7 mouse cellular contexts compared by ENCODE assay signal in genomic region chr7:126587779-126588178, GRCm38 (mm10). TPM values are rescaled to one million over a fixed set of nuclear protein-coding genes. Genes with fewer than 3 reads are reported as not detected.
DNase-seq lines count a peak whose midpoint lies in the region; ATAC-seq lines count a peak whose summit lies in the region.

No protein-coding gene starts in this region.

- H3K4me1 ChIP-seq in embryonic facial prominence, embryonic 15.5 days, result peaks cover 2% of the 10 kb centered on the region
- H3K4me1 ChIP-seq in hindbrain, embryonic 11.5 days (replicated peaks; ENCODE audit: control insufficient read depth, insufficient read depth, low read length), result 0 out of 2 replicates have a peak, but pooled peaks cover 2% of the 10 kb centered on the region
- 0 out of 2 replicates have a peak, but pooled peaks cover 3% of the 10 kb centered on the region for H3K4me1 ChIP-seq in limb, embryonic 11.5 days (ENCODE audit: control insufficient read depth, insufficient read depth, low read length)
- peaks cover 5% of the 10 kb centered on the region; the same call in 1 of the 2 replicates for H3K4me1 ChIP-seq in midbrain, embryonic 15.5 days

- H3K27ac ChIP-seq in embryonic facial prominence, embryonic 15.5 days (replicated peaks), result no peak overlapping the region
- no peak overlapping the region for H3K27ac ChIP-seq in hindbrain, embryonic 11.5 days (ENCODE audit: low read depth, low read length)
- no peak overlapping the region for H3K27ac ChIP-seq in limb, embryonic 11.5 days (replicated peaks; ENCODE audit: low read depth, low read length)
- H3K27ac ChIP-seq in midbrain, embryonic 15.5 days, result no peak overlapping the region

- 3% methylated on average over 16 of the region's 16 CpGs for WGBS in embryonic facial prominence, embryonic 15.5 days
- WGBS in hindbrain, embryonic 11.5 days, result 6% methylated on average over 16 of the region's 16 CpGs
- WGBS in limb, embryonic 11.5 days, result 6% methylated on average over 15 of the region's 16 CpGs
- 8% methylated on average over 16 of the region's 16 CpGs for WGBS in midbrain, embryonic 15.5 days

- H3K9ac ChIP-seq in embryonic facial prominence, embryonic 15.5 days, result 0 out of 2 replicates have a peak overlapping the region, but pooled peaks have one; percentile 0
- peak overlapping the region; percentile 34; the same call in 1 of the 2 replicates for H3K9ac ChIP-seq in hindbrain, embryonic 11.5 days (ENCODE audit: low read depth, low read length)
- peak overlapping the region; percentile 55 for H3K9ac ChIP-seq in limb, embryonic 11.5 days (ENCODE audit: low read length)
- no peak overlapping the region for H3K9ac ChIP-seq in midbrain, embryonic 15.5 days

- no peaks in the 10 kb centered on the region for H3K36me3 ChIP-seq in embryonic facial prominence, embryonic 15.5 days
- no peaks in the 10 kb centered on the region for H3K36me3 ChIP-seq in hindbrain, embryonic 11.5 days (ENCODE audit: control insufficient read depth, insufficient read depth, low read length)
- no peaks in the 10 kb centered on the region for H3K36me3 ChIP-seq in limb, embryonic 11.5 days (ENCODE audit: control insufficient read depth, insufficient read depth, low read length)
- H3K36me3 ChIP-seq in midbrain, embryonic 15.5 days (replicated peaks), result no peaks in the 10 kb centered on the region

- DNase-seq in urinary bladder, postnatal 25 days (ENCODE audit: low spot score), result peak; percentile 49
- DNase-seq in urinary bladder, adult 2 months (ENCODE audit: low spot score), result no peak
- peak; percentile 84 for DNase-seq in hindbrain, embryonic 11.5 days (ENCODE audit: low spot score)
- DNase-seq in limb, embryonic 11.5 days (ENCODE audit: low spot score), result peak; percentile 84
- peak; percentile 67 to 84 for DNase-seq in urinary bladder, postnatal 4 days (ENCODE audit: low spot score in 2 of 2)

- H3K4me2 ChIP-seq in embryonic facial prominence, embryonic 15.5 days (replicated peaks), result peak overlapping the region; percentile 47
- H3K4me2 ChIP-seq in hindbrain, embryonic 11.5 days (replicated peaks; ENCODE audit: low read depth, low read length), result peak overlapping the region; percentile 20; the same call in 1 of the 2 replicates
- H3K4me2 ChIP-seq in limb, embryonic 11.5 days (ENCODE audit: low read depth, severe bottlenecking), result peak overlapping the region; percentile 32
- H3K4me2 ChIP-seq in midbrain, embryonic 15.5 days, result peak overlapping the region; percentile 12; the same call in 1 of the 2 replicates

- H3K9me3 ChIP-seq in embryonic facial prominence, embryonic 15.5 days (replicated peaks), result no peaks in the 10 kb centered on the region
- no peaks in the 10 kb centered on the region for H3K9me3 ChIP-seq in hindbrain, embryonic 11.5 days (ENCODE audit: control insufficient read depth, low read length)
- H3K9me3 ChIP-seq in limb, embryonic 11.5 days (ENCODE audit: control insufficient read depth, low read length), result no peaks in the 10 kb centered on the region
- H3K9me3 ChIP-seq in midbrain, embryonic 15.5 days, result no peaks in the 10 kb centered on the region

- H3K4me3 ChIP-seq in embryonic facial prominence, embryonic 15.5 days (replicated peaks), result peak overlapping the region; percentile 23
- H3K4me3 ChIP-seq in hindbrain, embryonic 11.5 days (ENCODE audit: low read depth, low read length), result no peak overlapping the region
- H3K4me3 ChIP-seq in limb, embryonic 11.5 days (ENCODE audit: low read depth, low read length), result 0 out of 2 replicates have a peak overlapping the region, but pooled peaks have one; percentile 3
- H3K4me3 ChIP-seq in midbrain, embryonic 15.5 days, result no peak overlapping the region

- peak; percentile 48 for ATAC-seq in embryonic facial prominence, embryonic 15.5 days (ENCODE audit: insufficient number of reproducible peaks, low FRiP score, low TSS enrichment, low read depth)
- ATAC-seq in hindbrain, embryonic 11.5 days (ENCODE audit: low FRiP score), result peak; percentile 55
- ATAC-seq in limb, embryonic 11.5 days (ENCODE audit: insufficient number of reproducible peaks, low FRiP score, low TSS enrichment, low read depth), result 0 out of 2 replicates have a peak, but pooled peaks have one; percentile 13
- ATAC-seq in midbrain, embryonic 15.5 days (replicated peaks), result no peak

- peaks cover 15% of the 10 kb centered on the region for H3K27me3 ChIP-seq in embryonic facial prominence, embryonic 15.5 days
- 0 out of 2 replicates have a peak, but pooled peaks cover 4% of the 10 kb centered on the region for H3K27me3 ChIP-seq in hindbrain, embryonic 11.5 days (ENCODE audit: control insufficient read depth, insufficient read depth, low read length)
- no peaks in the 10 kb centered on the region; the same call in 1 of the 2 replicates for H3K27me3 ChIP-seq in limb, embryonic 11.5 days (ENCODE audit: control insufficient read depth, insufficient read depth, low read length)
- H3K27me3 ChIP-seq in midbrain, embryonic 15.5 days (replicated peaks), result peaks cover 13% of the 10 kb centered on the region; the same call in 1 of the 2 replicates

RNA-seq across cellular contexts. Expression of gene Cln3, which starts 2.2 kb away (rescaled TPM):
- 48.1 and 53.3 TPM in 2 replicates for polyA plus RNA-seq in urinary bladder, adult 2 months (2012; rRNA removed)
- 33.7 and 38.4 TPM in 2 replicates for polyA plus RNA-seq in embryonic facial prominence, embryonic 15.5 days (2015; fragmentation: Nextera tagmentation; extraction: Ambion mirVana)
- polyA plus RNA-seq in hindbrain, embryonic 11.5 days (2014; fragmentation: Nextera tagmentation; extraction: Ambion mirVana), result 25.5 and 26.7 TPM in 2 replicates
- polyA plus RNA-seq in limb, embryonic 11.5 days (2014; fragmentation: Nextera tagmentation; extraction: Ambion mirVana), result 27.9 and 33.6 TPM in 2 replicates
- polyA plus RNA-seq in midbrain, embryonic 15.5 days (2015; fragmentation: Nextera tagmentation; extraction: Ambion mirVana), result 34.1 and 35.6 TPM in 2 replicates

RNA-seq across cellular contexts. Expression of gene Apobr, which starts 3.0 kb away (rescaled TPM):
- polyA plus RNA-seq in urinary bladder, adult 2 months (2012; rRNA removed), result 2.1 and 3.0 TPM in 2 replicates
- 1.4 and 1.5 TPM in 2 replicates for polyA plus RNA-seq in embryonic facial prominence, embryonic 15.5 days (2015; fragmentation: Nextera tagmentation; extraction: Ambion mirVana)
- polyA plus RNA-seq in hindbrain, embryonic 11.5 days (2014; fragmentation: Nextera tagmentation; extraction: Ambion mirVana), result 0.35 and 0.71 TPM in 2 replicates
- 0.34 and 0.61 TPM in 2 replicates for polyA plus RNA-seq in limb, embryonic 11.5 days (2014; fragmentation: Nextera tagmentation; extraction: Ambion mirVana)
- 0.32 and 0.38 TPM in 2 replicates for polyA plus RNA-seq in midbrain, embryonic 15.5 days (2015; fragmentation: Nextera tagmentation; extraction: Ambion mirVana)

RNA-seq across cellular contexts. Expression of gene Il27, which starts 7.0 kb away (rescaled TPM):
- polyA plus RNA-seq in urinary bladder, adult 2 months (2012; rRNA removed), result 0.18 and 0.22 TPM in 2 replicates
- polyA plus RNA-seq in embryonic facial prominence, embryonic 15.5 days (2015; fragmentation: Nextera tagmentation; extraction: Ambion mirVana), result not detected in 2 replicates
- not detected in 2 replicates for polyA plus RNA-seq in hindbrain, embryonic 11.5 days (2014; fragmentation: Nextera tagmentation; extraction: Ambion mirVana)
- polyA plus RNA-seq in limb, embryonic 11.5 days (2014; fragmentation: Nextera tagmentation; extraction: Ambion mirVana), result not detected in 2 replicates
- polyA plus RNA-seq in midbrain, embryonic 15.5 days (2015; fragmentation: Nextera tagmentation; extraction: Ambion mirVana), result not detected in 2 replicates

RNA-seq across cellular contexts. Expression of gene Eif3c, which starts 21.6 kb away (rescaled TPM):
- 85.5 and 109 TPM in 2 replicates for polyA plus RNA-seq in urinary bladder, adult 2 months (2012; rRNA removed)
- 176 and 188 TPM in 2 replicates for polyA plus RNA-seq in embryonic facial prominence, embryonic 15.5 days (2015; fragmentation: Nextera tagmentation; extraction: Ambion mirVana)
- 187 and 194 TPM in 2 replicates for polyA plus RNA-seq in hindbrain, embryonic 11.5 days (2014; fragmentation: Nextera tagmentation; extraction: Ambion mirVana)
- polyA plus RNA-seq in limb, embryonic 11.5 days (2014; fragmentation: Nextera tagmentation; extraction: Ambion mirVana), result 195 and 204 TPM in 2 replicates
- 173 and 186 TPM in 2 replicates for polyA plus RNA-seq in midbrain, embryonic 15.5 days (2015; fragmentation: Nextera tagmentation; extraction: Ambion mirVana)

RNA-seq across cellular contexts. Expression of gene Nupr1, which starts 42.9 kb away (rescaled TPM):
- 67.1 and 82.3 TPM in 2 replicates for polyA plus RNA-seq in urinary bladder, adult 2 months (2012; rRNA removed)
- 38.5 and 40.4 TPM in 2 replicates for polyA plus RNA-seq in embryonic facial prominence, embryonic 15.5 days (2015; fragmentation: Nextera tagmentation; extraction: Ambion mirVana)
- polyA plus RNA-seq in hindbrain, embryonic 11.5 days (2014; fragmentation: Nextera tagmentation; extraction: Ambion mirVana), result 1.3 and 2.4 TPM in 2 replicates
- polyA plus RNA-seq in limb, embryonic 11.5 days (2014; fragmentation: Nextera tagmentation; extraction: Ambion mirVana), result 0.31 and 1.3 TPM in 2 replicates
- 11.5 and 13.0 TPM in 2 replicates for polyA plus RNA-seq in midbrain, embryonic 15.5 days (2015; fragmentation: Nextera tagmentation; extraction: Ambion mirVana)

Comparison
In these comparisons a context has a peak if more than half of its experiments do, and no peak if none do; other contexts are left out.
1. H3K4me3 ChIP-seq: peak in embryonic facial prominence, embryonic 15.5 days (single experiment) and limb, embryonic 11.5 days (single experiment); none in hindbrain, embryonic 11.5 days (single experiment) and midbrain, embryonic 15.5 days (single experiment).
2. Peak in every context shown above with its lines, with median percentiles within 50 percentile points of each other: H3K4me2 ChIP-seq.